Mouse (Mus musculus) lung, adult 2 months (tissue): ENCODE results near the gene Gm5129.

ENCODE experiments used
- CTCF ChIP-seq: fragments of 200-500 bp; IDR thresholded peaks from 2 replicates; pipeline ENCODE4 v1.5.1; 2011; ENCODE audit warnings: mild to moderate bottlenecking, low read length, control low read depth; ENCODE audit not compliant: insufficient read depth
- POLR2A ChIP-seq: fragments of 200-500 bp; IDR thresholded peaks from 2 replicates; pipeline ENCODE4 v1.6.1; 2011; ENCODE audit warnings: low read depth, mild to moderate bottlenecking, control low read depth, low read length, borderline replicate concordance; ENCODE audit errors: extremely low read depth

- TF ChIP-seq CTCF (no peak), POLR2A (no peak)
These were observed 37.9 kb upstream of the Gm5129 start for GRCm38 (mm10) chr5:29773460-29774150.
